Mouse (Mus musculus) spleen, adult 18-20 months (tissue): ENCODE data around the gene Ostc.
A peak's percentile ranks its signal among the peaks of the same experiment; 100 is the strongest.

Source experiments
- DNase-seq, 2 experiments: peaks; one replicate each; pipeline ENCODE4 v3.0.0; 2022; ENCODE audit warnings: mixed read lengths in 2 of 2

Gene Ostc

DNA sequence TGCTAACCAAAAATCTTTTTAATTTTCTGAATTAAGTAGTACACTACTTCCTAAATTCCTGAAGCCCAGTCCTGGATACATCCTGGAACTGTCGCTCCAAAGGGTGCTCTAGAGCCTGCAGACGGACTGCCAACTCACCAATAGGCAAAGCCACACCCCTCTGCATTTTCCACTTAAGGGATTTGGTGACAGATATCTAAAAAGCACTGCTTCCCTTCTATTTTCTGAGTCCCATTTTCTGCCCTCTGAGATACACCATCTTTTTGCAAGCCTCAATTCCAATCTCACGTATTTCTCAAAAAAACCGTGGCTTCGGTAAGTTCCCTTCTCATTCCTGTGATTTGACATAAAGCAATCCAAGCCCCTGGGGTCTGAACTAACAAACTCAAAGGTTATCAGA is 715 bp downstream of the Ostc start:
- DNase-seq = no peak

DNA sequence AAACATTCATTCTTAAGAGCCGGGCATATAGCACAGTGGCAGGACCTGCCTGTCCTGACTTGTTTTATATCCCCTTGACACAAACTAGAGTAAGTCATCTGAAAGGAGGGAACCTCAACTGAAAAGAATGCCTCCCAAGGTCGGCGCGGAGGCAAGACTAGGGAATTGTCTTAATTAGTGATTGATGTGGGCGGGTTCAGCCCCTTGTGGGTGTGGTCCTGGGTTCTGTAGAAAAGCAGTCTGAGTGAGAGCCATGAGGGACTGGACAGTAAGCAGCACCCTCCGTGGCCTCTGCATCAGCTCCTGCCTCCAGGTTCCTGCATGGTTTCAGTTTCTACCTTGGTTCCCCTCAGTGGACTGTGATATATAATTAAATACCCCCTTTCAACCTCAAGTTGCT is 7.0 kb downstream of the Ostc start:
- DNase-seq = no peak

DNA sequence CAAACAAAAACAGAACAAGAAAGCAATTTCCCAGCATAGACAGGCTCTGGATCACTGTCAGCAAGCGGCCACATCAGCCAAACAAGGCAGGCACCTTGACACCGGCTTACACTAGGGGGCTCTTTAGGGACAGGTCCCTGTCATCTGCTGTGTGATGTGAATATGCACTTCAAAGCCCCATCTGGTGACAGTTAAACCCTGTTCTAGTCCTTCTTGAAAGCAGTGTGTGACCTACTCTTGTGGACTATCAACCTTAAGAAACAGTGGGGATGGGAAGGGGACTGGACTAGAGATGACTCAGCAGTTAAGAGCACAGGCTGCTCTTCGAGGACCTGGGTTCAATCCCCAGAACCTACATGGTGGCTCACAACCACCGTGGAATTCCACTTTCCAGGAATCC is 11.6 kb downstream of the Ostc start:
- no peak for DNase-seq

DNA sequence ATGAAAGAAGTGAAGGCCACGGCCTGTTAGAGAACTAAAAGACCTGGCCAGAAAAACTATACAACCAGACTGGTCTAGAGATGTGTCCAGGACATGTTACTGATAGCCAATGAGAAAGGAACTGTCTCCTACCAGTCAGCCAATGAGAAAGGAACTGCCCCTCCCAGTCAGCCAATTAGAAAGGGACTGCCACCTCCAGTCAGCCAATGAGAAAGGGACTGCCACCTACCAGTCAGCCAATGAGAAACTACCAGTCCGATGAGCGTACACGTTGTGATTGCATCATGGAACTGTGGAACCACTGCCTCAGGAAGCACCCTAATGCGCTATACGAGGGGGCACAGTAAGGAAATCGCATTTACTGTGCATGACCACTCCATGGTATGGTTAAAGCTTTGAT is 14.5 kb downstream of the Ostc start:
- no peak for DNase-seq

DNA sequence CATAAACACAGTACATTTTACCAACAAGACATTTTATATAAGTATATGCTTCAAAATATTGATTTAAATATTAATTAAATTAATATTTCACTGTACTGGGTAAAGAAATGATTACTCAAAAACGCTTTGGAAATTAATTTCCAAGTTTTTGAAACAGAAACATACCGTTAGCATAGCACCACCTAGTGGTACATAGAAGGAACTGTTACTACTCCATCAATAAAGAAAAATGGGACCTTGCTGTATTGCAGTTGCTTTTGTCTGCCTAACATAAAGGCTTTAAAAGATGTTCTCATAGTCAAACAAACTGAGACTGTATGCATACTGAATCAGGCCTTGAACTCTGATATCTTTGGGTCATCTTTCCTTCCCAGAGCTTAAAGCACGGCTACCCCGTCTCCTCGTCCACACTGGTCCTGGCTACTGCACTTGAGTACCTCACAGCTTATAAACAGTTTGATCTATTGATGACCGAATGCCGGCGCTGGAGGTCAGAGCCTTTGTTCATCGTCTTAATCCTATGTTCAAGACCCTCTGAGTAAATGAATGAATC is 15.1 kb downstream of the Ostc start:
- no peak for DNase-seq

DNA sequence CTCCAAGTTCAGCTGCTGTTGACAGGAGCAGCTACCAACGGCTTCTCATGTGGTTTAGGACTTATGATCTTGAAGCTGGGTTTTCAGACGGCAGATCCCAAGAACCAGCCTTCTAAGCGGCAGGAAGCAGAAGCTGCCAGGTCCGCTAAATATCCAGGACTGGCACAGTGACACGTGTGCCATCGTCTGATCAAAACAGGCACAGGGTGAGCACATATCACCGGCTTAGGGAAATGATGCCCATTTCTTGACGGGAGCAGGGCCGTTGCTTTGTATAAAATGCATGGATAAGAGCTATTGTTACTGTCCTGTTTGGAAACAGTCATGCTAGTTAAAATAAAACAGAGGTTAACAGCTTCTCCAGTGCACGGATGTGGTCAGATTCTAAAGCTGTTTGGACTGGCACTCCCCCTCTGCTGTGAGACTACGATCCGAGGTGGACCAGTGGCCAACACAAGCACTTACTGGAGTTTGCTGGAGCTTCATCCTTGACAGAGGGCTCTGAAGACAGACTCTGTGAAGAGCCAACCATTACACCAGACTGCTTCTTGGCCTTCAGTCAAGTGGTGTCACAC is 17.6 kb downstream of the Ostc start:
- no peak for DNase-seq

DNA sequence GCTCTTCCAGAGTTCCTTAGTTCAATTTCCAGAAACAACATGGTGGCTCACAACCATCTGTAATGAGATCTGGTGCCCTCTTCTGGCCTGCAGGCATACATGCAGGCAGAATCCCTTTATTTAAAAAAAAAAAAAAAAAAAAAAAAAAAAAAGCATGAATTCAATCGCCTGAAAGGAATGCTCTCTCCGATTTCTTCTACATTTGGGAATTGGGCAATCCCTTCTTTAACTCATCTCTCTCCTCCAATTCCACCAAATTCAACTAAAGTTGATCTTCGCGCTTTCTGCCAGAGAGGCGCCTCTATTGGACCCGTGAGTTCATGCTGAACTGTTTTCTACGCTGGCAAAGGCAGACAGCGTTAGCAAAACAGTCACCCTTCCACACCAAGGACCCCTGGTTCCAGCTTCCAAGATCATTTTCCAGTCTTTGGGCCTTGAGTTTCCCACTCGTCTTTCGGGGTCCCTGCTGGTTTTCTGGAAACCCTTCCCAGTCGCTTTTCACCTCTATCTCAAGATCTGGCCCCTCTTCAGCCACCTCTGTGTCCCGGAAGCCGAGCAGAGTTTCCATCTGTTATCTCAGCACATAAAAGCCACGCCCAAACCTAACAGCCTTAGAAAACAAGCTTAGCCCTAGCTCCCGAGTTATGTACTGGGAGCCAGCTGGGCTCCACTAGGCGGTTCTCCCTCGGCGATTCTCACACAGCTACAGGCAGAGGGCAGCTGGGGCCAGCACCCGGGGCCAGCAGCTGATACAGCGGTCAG is 18.2 kb downstream of the Ostc start:
- DNase-seq = peak in 1 of 2 experiments; percentile 24

DNA sequence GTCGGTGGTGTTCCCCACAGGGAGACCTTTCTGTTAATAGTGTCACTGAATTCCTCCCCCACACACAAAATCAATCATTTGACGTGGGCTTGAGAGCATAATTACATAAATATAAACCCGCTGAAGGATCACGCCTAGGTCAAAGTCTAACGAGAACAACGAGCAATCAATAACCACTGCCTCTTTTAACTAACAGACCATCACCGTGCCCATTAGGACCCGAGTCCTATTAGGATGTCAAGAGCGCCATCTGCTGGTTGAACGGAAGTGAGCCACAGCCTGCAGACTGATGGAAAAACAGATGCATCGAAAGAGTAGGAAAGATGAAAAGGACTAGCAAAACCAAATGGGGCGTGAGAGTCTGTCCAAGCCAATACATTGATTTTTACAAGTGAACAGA is 19.6 kb downstream of the Ostc start:
- peak in 1 of 2 experiments; percentile 57 for DNase-seq

DNA sequence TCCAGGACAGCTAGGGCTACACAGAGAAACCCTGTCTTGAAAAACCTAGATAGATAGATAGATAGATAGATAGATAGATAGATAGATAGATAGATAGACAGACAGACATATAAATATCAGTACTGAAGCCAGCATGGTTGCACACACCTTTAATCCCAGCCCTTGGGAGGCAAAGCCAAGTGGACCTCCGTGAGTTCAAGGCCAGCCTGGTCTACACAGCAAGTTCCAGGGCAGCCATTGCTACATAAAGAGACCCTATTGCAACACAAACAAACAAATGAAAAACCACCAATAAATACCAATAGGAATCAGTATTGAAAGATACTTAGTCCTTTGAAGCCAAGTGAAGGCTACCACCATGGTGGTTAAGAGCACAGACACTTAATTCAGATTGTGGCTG is 22.2 kb downstream of the Ostc start:
- DNase-seq = no peak

DNA sequence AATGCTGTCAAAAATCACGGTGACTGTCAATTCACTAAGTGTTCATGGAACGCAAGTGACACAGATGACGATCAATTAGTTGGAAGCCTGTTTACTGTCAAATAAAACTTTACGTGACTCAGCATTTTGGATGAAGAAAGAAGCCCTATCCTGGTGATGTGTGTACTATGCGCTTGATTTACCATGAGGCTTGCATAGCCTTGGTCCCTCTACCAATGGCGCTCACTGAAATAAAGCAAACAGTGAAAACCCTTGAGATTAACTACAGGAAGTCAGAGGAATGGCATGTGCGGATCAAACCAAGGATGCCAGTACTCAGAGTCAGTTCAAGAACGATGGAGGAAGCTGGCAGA is 24.3 kb downstream of the Ostc start:
- no peak for DNase-seq

DNA sequence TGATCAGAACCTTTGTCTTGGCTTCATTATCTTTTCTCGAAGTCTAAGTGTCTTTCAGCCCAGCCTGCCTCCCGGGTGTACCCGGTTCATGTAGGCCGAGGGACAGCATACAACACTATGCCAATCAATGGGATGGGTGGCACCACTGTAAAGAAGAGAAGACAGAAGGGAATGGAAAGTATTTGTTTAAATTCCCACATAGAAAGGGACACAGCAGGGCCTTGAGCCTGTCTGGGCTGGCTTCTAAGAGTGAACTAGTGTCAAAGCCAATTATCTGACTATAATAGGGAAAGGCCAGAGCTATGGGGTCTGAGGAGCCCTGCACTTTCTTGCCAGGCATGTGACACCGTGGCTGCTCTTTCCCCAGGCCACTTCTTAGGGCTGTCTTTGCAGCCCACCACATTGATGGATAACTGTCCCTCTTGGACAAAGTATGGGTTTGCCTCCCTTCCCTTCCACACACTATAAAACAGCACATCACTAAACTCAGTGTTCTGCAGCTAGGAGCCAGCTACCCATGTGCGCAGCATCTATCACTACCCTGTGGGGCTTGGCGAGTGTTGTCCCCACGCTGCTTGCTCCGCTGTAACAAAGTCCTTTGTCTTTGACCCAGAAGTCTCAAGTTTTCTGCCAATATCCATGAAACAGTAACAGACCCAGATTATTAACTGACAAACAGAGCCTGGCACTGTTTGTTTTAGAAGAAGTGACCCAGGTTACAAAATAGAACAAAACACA is 24.8 kb downstream of the Ostc start:
- no peak for DNase-seq

DNA sequence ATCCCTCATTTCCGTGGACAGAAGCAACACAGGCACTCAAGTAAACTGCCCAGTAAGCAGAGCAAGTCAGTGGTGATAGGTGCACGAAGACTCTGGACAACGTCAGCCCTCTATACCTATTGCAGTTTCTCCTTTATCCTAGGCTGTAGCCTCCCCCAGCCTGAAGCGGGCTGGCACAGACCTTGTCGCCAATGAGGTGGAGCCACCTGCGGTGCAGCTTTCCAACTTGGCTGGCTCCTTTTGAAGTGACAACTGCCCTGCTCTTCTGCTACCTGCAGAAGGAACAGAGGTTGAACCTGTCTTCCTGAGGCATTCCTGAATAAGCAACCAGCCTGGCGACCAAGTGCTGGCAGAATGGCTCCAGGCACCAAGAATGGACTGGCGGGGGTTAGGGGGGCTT is 25.4 kb downstream of the Ostc start:
- DNase-seq = no peak

DNA sequence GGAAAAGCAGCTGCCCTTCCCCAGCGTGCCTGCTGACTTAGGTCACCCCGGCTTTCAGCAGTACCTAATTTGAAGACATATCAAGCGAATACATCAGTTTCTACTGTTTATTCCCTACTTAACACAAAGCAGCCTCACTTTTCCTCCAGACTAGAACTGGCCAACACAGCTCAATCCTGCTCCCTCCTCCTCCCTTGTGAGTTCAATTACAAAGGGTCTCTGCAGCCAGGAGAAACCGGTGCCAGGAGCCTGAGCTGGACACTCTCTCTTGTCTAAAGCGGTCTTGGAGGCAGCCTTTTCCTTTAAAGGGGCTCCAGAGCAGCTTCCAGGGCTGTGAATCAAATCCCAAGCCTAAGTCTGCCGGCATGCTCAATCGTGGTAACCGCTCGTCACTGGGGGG is 27.1 kb downstream of the Ostc start:
- DNase-seq = no peak

DNA sequence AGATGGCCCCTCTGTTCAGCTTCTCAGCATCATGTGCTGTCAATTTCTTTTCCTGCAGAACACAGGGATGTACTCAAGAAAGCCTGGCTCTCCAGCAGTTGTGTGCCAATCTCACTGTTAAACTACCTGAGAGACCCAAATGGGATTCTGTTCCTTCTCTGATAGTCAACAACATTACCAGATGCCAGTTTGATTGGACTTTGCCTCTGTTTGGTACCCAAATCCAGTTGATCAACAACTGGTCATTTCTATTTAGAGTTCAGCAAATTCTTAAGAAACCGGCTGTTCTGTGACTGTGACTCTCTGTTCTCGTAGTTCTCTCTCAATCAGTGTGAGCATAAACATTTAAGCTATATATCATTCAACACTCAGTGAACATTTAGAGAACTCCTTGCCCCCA is 28.0 kb downstream of the Ostc start:
- no peak for DNase-seq

DNA sequence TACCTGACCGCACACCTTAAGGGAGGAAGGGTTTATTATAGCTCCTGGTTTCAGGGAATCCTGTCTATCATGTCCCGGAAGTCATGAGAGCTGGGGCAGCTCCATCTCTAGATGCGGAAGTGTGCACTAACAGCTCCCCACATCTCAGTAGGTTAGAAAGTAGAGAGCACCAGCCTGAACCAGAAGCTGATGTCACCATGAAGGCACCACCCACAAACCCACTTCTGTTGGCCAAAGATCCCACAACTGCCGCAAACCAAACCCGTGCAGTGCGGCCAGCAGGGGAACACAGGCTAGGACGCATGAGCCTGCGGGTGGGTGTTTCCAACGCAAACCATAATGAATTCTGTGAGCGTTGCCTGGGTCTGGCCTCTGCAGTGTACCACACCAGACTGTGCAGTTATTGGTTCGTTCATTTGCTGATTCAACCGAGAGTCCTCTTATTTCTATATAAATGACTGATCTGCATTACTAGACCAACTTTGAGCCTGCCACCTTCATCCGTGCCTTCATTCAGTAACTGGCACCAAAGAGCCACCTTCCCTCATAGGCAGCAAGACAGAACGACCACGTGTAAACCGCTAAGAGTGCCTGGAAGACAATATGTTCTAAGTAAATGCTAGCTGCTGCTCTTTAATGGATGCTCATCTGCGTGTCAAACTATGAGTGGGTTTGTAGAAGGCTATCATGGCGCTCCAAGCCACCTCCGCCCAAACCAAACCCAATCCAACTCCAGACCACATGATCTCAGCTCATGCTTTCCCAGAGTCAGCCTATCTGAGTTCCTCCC is 31.4 kb downstream of the Ostc start:
- no peak for DNase-seq

DNA sequence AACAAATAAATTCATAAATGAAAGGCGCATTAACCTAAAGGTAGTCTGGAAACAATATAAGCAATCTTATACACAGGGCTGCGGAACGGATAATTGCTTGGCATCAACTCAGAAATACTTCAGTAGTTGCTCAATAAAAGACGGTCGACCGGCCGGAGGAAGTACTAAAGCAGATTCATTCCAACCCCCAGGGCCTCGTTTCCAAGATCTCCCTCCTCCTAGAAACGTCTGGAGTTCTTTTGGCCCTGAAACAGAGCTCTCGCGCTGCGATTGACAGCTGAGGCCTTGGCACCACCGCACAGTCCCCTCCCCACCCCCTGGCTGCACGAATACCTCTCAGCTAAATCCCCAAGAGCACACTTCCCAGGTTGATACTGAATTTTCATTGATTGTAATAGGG is 38.0 kb downstream of the Ostc start:
- no peak for DNase-seq

DNA sequence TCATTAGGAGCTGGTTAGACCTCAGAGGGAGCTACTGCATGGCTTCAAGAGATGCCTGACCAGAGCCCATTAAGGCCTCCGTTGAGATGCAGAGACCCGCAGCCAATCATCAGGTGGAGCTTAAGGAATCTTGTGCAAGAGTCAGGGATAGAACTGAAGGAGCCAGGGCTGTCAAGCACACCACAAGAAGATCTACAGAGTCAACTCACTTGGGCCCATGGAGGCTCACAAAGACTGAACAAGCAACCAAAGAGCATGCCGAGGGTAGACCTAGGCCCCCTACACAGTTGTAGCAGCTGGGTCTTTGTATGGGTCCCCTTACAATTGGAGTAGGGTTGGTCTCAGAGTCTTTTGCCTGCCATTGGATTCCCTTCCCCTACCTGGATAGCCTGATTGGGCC is 46.7 kb downstream of the Ostc start:
- no peak for DNase-seq

DNA sequence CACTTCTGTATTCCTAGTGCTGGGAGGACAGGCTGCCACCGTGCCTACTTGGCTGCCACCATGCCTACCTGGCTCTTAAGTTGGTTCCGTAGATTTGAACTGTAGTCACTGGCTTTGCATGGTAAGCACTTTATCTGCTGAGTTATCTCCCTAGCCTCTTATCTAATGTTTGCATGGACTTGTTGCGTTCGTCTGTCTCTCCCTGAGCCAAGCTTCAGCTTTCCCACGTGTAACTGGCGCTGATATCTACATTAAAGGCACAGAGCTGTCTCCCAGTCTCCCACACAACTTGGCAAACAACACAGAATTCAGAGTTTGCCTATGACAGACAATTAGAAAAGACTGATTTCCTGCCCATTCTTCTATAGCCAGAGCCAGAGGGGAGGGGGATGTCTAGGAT is 48.6 kb downstream of the Ostc start:
- DNase-seq = no peak

DNA sequence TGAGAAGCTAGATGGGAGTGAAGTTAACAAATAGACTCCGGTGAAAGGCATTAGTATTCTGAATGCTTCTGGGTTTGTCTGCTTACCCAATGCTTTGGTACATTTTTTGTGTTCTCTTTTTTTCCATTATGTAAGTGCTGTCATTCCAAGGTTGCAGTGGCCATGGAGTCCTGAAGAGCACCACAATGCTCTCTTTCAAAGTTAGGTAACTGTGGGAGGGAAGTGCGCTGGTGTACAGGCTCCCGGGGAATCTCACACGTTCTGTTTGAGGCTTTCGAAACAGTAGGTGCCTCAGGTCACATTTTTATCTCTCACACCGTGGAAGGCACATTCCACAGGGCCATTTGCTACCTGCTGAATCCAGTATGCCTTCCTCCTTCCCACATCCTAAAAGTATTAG is 59.7 kb downstream of the Ostc start:
- DNase-seq = no peak

DNA sequence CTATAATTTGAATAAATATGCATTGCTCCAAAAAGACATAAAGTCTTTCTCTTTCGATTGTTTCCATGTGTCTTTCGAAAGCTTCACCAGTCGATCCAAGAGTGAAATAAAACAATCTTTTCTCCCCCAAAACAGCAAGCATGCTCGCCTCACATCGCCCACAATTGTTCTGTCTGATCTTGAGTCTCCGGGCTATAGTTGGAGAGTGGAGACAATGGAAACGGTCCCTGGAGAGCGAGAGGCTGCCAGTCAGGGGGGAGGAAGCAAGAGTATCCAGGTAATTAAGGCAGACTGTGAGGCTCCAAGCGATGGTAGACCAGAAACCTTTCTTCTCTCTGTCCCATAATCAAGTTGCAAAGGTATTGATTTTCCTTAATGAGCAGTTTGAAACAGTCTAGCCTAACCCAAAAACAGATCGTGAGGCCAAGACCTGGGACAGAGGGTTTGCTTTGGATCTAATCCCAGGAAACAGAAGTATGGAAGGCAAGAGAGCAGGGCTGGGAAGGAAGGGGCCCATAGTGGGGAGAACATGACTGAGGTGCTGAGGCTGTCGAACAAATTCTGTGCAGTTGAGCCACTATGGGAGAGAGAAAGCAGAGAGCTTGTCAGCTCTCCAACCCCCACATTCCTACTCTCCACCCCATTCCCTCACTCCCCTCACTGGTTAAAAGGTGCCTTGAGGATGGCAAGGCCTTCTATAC is 63.0 kb downstream of the Ostc start:
- no peak for DNase-seq
